Mouse (Mus musculus) heart, postnatal 0 days (tissue): ENCODE results near the gene Ppih. TPM values are rescaled to one million over a fixed set of nuclear protein-coding genes. Genes with fewer than 3 reads are reported as not detected.
A peak's percentile ranks its signal among the peaks of the same experiment; 100 is the strongest.

Source experiments
- ATAC-seq: fragments of 200-750 bp; cut with Nextera tagmentation; 2 replicates; pipeline ENCODE4 v1.8.0; 2017; ENCODE audit warnings: low read depth, moderate number of reproducible peaks, moderate library complexity; ENCODE audit not compliant: insufficient read depth
- DNase-seq: peaks from one replicate; pipeline ENCODE4 v3.0.0-alpha.2; 2016; ENCODE audit warnings: low spot score
- H3K27ac ChIP-seq: fragments of 300-500 bp; sonication (generic); 2 replicates; pipeline ENCODE4 v1.5.1; 2014; ENCODE audit warnings: low read depth, mild to moderate bottlenecking
- H3K27me3 ChIP-seq: fragments of 300-500 bp; sonication (generic); 2 replicates; pipeline ENCODE4 v1.6.1; 2014; ENCODE audit warnings: low read length, mixed read lengths; ENCODE audit not compliant: control insufficient read depth, insufficient read depth
- H3K36me3 ChIP-seq: fragments of 300-500 bp; sonication (generic); replicated peaks from 2 replicates; pipeline ENCODE4 v1.6.1; 2014; ENCODE audit warnings: low read length, mixed read lengths; ENCODE audit not compliant: control insufficient read depth, insufficient read depth
- H3K4me1 ChIP-seq: fragments of 300-500 bp; sonication (generic); 2 replicates; pipeline ENCODE4 v1.6.1; 2014; ENCODE audit warnings: antibody characterized with exemption; ENCODE audit not compliant: control insufficient read depth, insufficient read depth
- H3K4me2 ChIP-seq: fragments of 300-500 bp; sonication (generic); 2 replicates; pipeline ENCODE4 v1.6.1; 2014; ENCODE audit warnings: low read depth, mild to moderate bottlenecking, low read length, moderate library complexity
- H3K4me3 ChIP-seq: fragments of 300-500 bp; sonication (generic); 2 replicates; pipeline ENCODE4 v1.5.1; 2014; ENCODE audit warnings: low read depth, low read length
- H3K9ac ChIP-seq: fragments of 300-500 bp; sonication (generic); replicated peaks from 2 replicates; pipeline ENCODE4 v1.6.1; 2014; ENCODE audit warnings: low read depth, low read length, mixed read lengths
- H3K9me3 ChIP-seq: fragments of 300-500 bp; sonication (generic); replicated peaks from 2 replicates; pipeline ENCODE4 v1.6.1; 2016; ENCODE audit warnings: low read length; ENCODE audit not compliant: control insufficient read depth
- CTCF ChIP-seq: IDR thresholded peaks from 2 replicates; pipeline ENCODE4 v1.5.1; 2016; ENCODE audit warnings: antibody characterized with exemption, control low read depth, low read depth
- EP300 ChIP-seq: IDR thresholded peaks from 2 replicates; pipeline ENCODE4 v1.6.1; 2016; ENCODE audit warnings: antibody characterized with exemption, low read depth
- WGBS: fragments of 180-500 bp; shearing (Covaris S2); extraction: QIAGEN DNeasy Blood & Tissue Kit; methylation state at CpG from one replicate; pipeline ENCODE4 v1.1.7; 2014; 5-methylcytosine and 5-hydroxymethylcytosine counted together
- polyA plus RNA-seq: library from polyadenylated mRNA; unstranded; fragments of >200 nt; fragmentation: Nextera tagmentation; extraction: Ambion mirVana; gene quantifications from 2 replicates; pipeline ENCODE4 v1.2.1, GENCODE M21; 2015
- total RNA-seq: library from RNA; depleted of rRNA; stranded (reverse); fragments of >200 nt; gene quantifications from 2 replicates; pipeline ENCODE4 v1.2.3, GENCODE M21; 2014; ENCODE audit warnings: low replicate concordance

Gene Ppih
- total and polyA plus RNA-seq, 2 experiments from 2014 or later, result 15.2 to 21.5 TPM

GRCm38 (mm10) chr4:119305418-119305817 lies 14.9 kb downstream of the Ppih start:
- Histone ChIP-seq H3K36me3 (peaks cover 26% of the 10 kb centered on the region), H3K4me3 (no peak overlapping the region), H3K4me1 (no peaks in the 10 kb centered on the region), H3K27me3 (no peaks in the 10 kb centered on the region), H3K9ac (no peak overlapping the region), H3K9me3 (no peaks in the 10 kb centered on the region), H3K4me2 (no peak overlapping the region), H3K27ac (no peak overlapping the region)
- no peak for DNase-seq
- WGBS, result 88% methylated on average over 5 of the region's 5 CpGs
- ATAC-seq, result no peak
- no peak for TF ChIP-seq EP300

- no peak for ATAC-seq
- no peaks in the 10 kb centered on the region for H3K27me3 ChIP-seq
These were observed 17.1 kb downstream of the Ppih start for GRCm38 (mm10) chr4:119303291-119303690.

GRCm38 (mm10) chr4:119301777-119302176 lies 18.6 kb downstream of the Ppih start:
- TF ChIP-seq CTCF, result no peak
- no peak for TF ChIP-seq EP300
- 68% methylated on average over 3 of the region's 3 CpGs for WGBS
- Histone ChIP-seq H3K27ac (no peak overlapping the region), H3K4me2 (no peak overlapping the region), H3K27me3 (no peaks in the 10 kb centered on the region), H3K9me3 (no peaks in the 10 kb centered on the region), H3K36me3 (no peaks in the 10 kb centered on the region), H3K4me3 (no peak overlapping the region), H3K9ac (no peak overlapping the region), H3K4me1 (no peaks in the 10 kb centered on the region)
- no peak for DNase-seq
- ATAC-seq, result no peak

More at GRCm38 (mm10) chr4:119303291-119303690, 17.1 kb downstream of the Ppih start:
- TF ChIP-seq EP300 (no peak), CTCF (no peak)
- no peak overlapping the region for H3K4me2 ChIP-seq
- H3K9me3 ChIP-seq, result no peaks in the 10 kb centered on the region
- H3K4me1 ChIP-seq, result no peaks in the 10 kb centered on the region
- no peak overlapping the region for H3K9ac ChIP-seq
- WGBS, result 83% methylated on average over 8 of the region's 8 CpGs
- no peak overlapping the region for H3K27ac ChIP-seq
- no peak for DNase-seq
- H3K4me3 ChIP-seq, result no peak overlapping the region
- peaks cover 12% of the 10 kb centered on the region for H3K36me3 ChIP-seq

- 87% methylated on average over 3 of the region's 3 CpGs for WGBS
- no peak overlapping the region for H3K4me3 ChIP-seq
- H3K4me1 ChIP-seq, result no peaks in the 10 kb centered on the region
- H3K9me3 ChIP-seq, result no peaks in the 10 kb centered on the region
- ATAC-seq (no peak), DNase-seq (no peak)
- H3K4me2 ChIP-seq, result no peak overlapping the region
- no peak overlapping the region for H3K9ac ChIP-seq
- no peaks in the 10 kb centered on the region for H3K27me3 ChIP-seq
- TF ChIP-seq EP300 (no peak), CTCF (no peak)
- no peak overlapping the region for H3K27ac ChIP-seq
- H3K36me3 ChIP-seq, result no peaks in the 10 kb centered on the region
These were observed 19.6 kb downstream of the Ppih start for GRCm38 (mm10) chr4:119300761-119301160.

- Histone ChIP-seq H3K4me2 (no peak overlapping the region), H3K36me3 (no peaks in the 10 kb centered on the region), H3K4me3 (no peak overlapping the region), H3K9me3 (no peaks in the 10 kb centered on the region), H3K9ac (no peak overlapping the region), H3K4me1 (peaks cover under 1% of the 10 kb centered on the region; the same call in 1 of the 2 replicates), H3K27ac (no peak overlapping the region), H3K27me3 (no peaks in the 10 kb centered on the region)
- TF ChIP-seq CTCF (no peak), EP300 (no peak)
- DNase-seq (no peak), ATAC-seq (no peak)
- 69% methylated on average over 2 of the region's 2 CpGs for WGBS
These were observed 23.0 kb downstream of the Ppih start for GRCm38 (mm10) chr4:119297361-119297760.

GRCm38 (mm10) chr4:119295134-119295453 lies 25.3 kb downstream of the Ppih start:
- peak overlapping the region; percentile 49 for H3K9ac ChIP-seq
- H3K4me1 ChIP-seq, result peaks cover 11% of the 10 kb centered on the region
- TF ChIP-seq CTCF, result no peak
- H3K27ac ChIP-seq, result peak overlapping the region; percentile 81
- WGBS, result 11% methylated on average over 6 of the region's 6 CpGs
- DNase-seq (no peak), ATAC-seq (no peak)
- H3K9me3 ChIP-seq, result no peaks in the 10 kb centered on the region
- peak overlapping the region; percentile 91 for H3K4me3 ChIP-seq
- H3K27me3 ChIP-seq, result no peaks in the 10 kb centered on the region
- H3K4me2 ChIP-seq, result peak overlapping the region; percentile 56
- 0 out of 2 replicates have a peak, but pooled peaks cover 4% of the 10 kb centered on the region for H3K36me3 ChIP-seq
